Mouse (Mus musculus): ENCODE measurements around the gene Nhlh1. TPM values are rescaled to one million over a fixed set of nuclear protein-coding genes. Genes with fewer than 3 reads are reported as not detected.

Gene Nhlh1
- total and polyA plus RNA-seq, 3 experiments: 0.02 TPM; not detected in 2

GRCm38 (mm10) chr1:172007761-172008160 lies 49.6 kb downstream of the Nhlh1 start:
- Histone ChIP-seq H3K27me3 (ENCODE audit: insufficient read depth, low read length) (no peaks in the 10 kb centered on the region; the same call in 1 of the 2 replicates), H3K4me1 (ENCODE audit: insufficient read depth, low read depth, low read length) (no peaks in the 10 kb centered on the region), H3K36me3 (replicated peaks) (no peaks in the 10 kb centered on the region), H3K9me3 (replicated peaks) (peaks cover 13% of the 10 kb centered on the region), H3K4me3 (ENCODE audit: low read depth, low read length) (no peak overlapping the region)
- ATAC-seq (ENCODE audit: extremely low read depth, insufficient number of reproducible peaks, low FRiP score, poor library complexity, severe bottlenecking) (no peak), DNase-seq (ENCODE audit: low spot score) (no peak)
- TF ChIP-seq GATA2 (IDR thresholded peaks at IDR 0.05; ENCODE audit: borderline replicate concordance, low read depth, low read length): no peak
- no peak for TF ChIP-seq POLR2AphosphoS5 (IDR thresholded peaks at IDR 0.05; ENCODE audit: insufficient replicate concordance, low read depth, low read length)
- no peak for TF ChIP-seq CTCF (IDR thresholded peaks at IDR 0.05; ENCODE audit: low read depth, low read length)
- no peak for TF ChIP-seq GATA1 (IDR thresholded peaks at IDR 0.05; ENCODE audit: borderline replicate concordance, low read length)
- TF ChIP-seq TAL1 (conservative IDR thresholded peaks at IDR 0.05; ENCODE audit: low read depth, low read length): no peak

Other genes starting within 250 kb of the Nhlh1 start
- 6.7 TPM in 1 of 2 replicates, not detected in the other for gene Cd84, start 217.9 kb downstream of the Nhlh1 start, total RNA-seq (2014; fragmentation: Nextera tagmentation)
- 0.06 and 0.22 TPM in 2 replicates for gene Cd84, start 217.9 kb downstream of the Nhlh1 start, total RNA-seq (2017)
- gene Cd84, start 217.9 kb downstream of the Nhlh1 start, polyA plus RNA-seq (2012): not detected in 2 replicates
- not detected in 2 replicates for gene Gm10521, start 161.9 kb downstream of the Nhlh1 start, total RNA-seq (2014; fragmentation: Nextera tagmentation)
- 0.12 TPM in 1 of 2 replicates, not detected in the other for gene Gm10521, start 161.9 kb downstream of the Nhlh1 start, total RNA-seq (2017)
- gene Gm10521, start 161.9 kb downstream of the Nhlh1 start, polyA plus RNA-seq (2012): not detected in 2 replicates
- gene Slamf6, start 140.1 kb downstream of the Nhlh1 start, total RNA-seq (2014; fragmentation: Nextera tagmentation): not detected in 2 replicates
- gene Slamf6, start 140.1 kb downstream of the Nhlh1 start, total RNA-seq (2017): 0.12 and 0.44 TPM in 2 replicates
- not detected in 2 replicates for gene Slamf6, start 140.1 kb downstream of the Nhlh1 start, polyA plus RNA-seq (2012)
- not detected in 2 replicates for gene Vangl2, start 29.1 kb downstream of the Nhlh1 start, total RNA-seq (2014; fragmentation: Nextera tagmentation)
- under 0.01 and 0.05 TPM in 2 replicates for gene Vangl2, start 29.1 kb downstream of the Nhlh1 start, total RNA-seq (2017)
- not detected in 2 replicates for gene Vangl2, start 29.1 kb downstream of the Nhlh1 start, polyA plus RNA-seq (2012)
- 302 and 320 TPM in 2 replicates for gene Copa, start 25.0 kb upstream of the Nhlh1 start, total RNA-seq (2014; fragmentation: Nextera tagmentation)
- 153 and 166 TPM in 2 replicates for gene Copa, start 25.0 kb upstream of the Nhlh1 start, total RNA-seq (2017)
- 39.4 and 50.6 TPM in 2 replicates for gene Copa, start 25.0 kb upstream of the Nhlh1 start, polyA plus RNA-seq (2012)
- gene Ncstn, start 25.2 kb upstream of the Nhlh1 start, total RNA-seq (2014; fragmentation: Nextera tagmentation): 79.3 and 86.3 TPM in 2 replicates
- gene Ncstn, start 25.2 kb upstream of the Nhlh1 start, total RNA-seq (2017): 29.7 and 33.4 TPM in 2 replicates
- 6.8 and 7.6 TPM in 2 replicates for gene Ncstn, start 25.2 kb upstream of the Nhlh1 start, polyA plus RNA-seq (2012)
- gene Pex19, start 69.2 kb upstream of the Nhlh1 start, total RNA-seq (2014; fragmentation: Nextera tagmentation): 47.6 and 55.4 TPM in 2 replicates
- 51.8 and 54.2 TPM in 2 replicates for gene Pex19, start 69.2 kb upstream of the Nhlh1 start, total RNA-seq (2017)
- gene Pex19, start 69.2 kb upstream of the Nhlh1 start, polyA plus RNA-seq (2012): 12.5 and 24.9 TPM in 2 replicates
- gene Dcaf8, start 90.5 kb upstream of the Nhlh1 start, total RNA-seq (2014; fragmentation: Nextera tagmentation): 82.2 and 116 TPM in 2 replicates
- 120 and 124 TPM in 2 replicates for gene Dcaf8, start 90.5 kb upstream of the Nhlh1 start, total RNA-seq (2017)
- gene Dcaf8, start 90.5 kb upstream of the Nhlh1 start, polyA plus RNA-seq (2012): 47.8 and 60.1 TPM in 2 replicates
- gene Pea15a, start 149.2 kb upstream of the Nhlh1 start, total RNA-seq (2014; fragmentation: Nextera tagmentation): 5.9 and 7.4 TPM in 2 replicates
- gene Pea15a, start 149.2 kb upstream of the Nhlh1 start, total RNA-seq (2017): 9.4 and 10.4 TPM in 2 replicates
- 3.2 and 4.0 TPM in 2 replicates for gene Pea15a, start 149.2 kb upstream of the Nhlh1 start, polyA plus RNA-seq (2012)
- gene Casq1, start 162.3 kb upstream of the Nhlh1 start, total RNA-seq (2014; fragmentation: Nextera tagmentation): not detected in 2 replicates
- 0.12 TPM in 1 of 2 replicates, not detected in the other for gene Casq1, start 162.3 kb upstream of the Nhlh1 start, total RNA-seq (2017)
- gene Casq1, start 162.3 kb upstream of the Nhlh1 start, polyA plus RNA-seq (2012): not detected in 2 replicates
- not detected in 2 replicates for gene Atp1a4, start 200.8 kb upstream of the Nhlh1 start, total RNA-seq (2014; fragmentation: Nextera tagmentation)
- 0.05 TPM in 1 of 2 replicates, not detected in the other for gene Atp1a4, start 200.8 kb upstream of the Nhlh1 start, total RNA-seq (2017)
- gene Atp1a4, start 200.8 kb upstream of the Nhlh1 start, polyA plus RNA-seq (2012): not detected in 2 replicates
- 19.9 and 33.3 TPM in 2 replicates for gene Igsf8, start 204.1 kb upstream of the Nhlh1 start, total RNA-seq (2014; fragmentation: Nextera tagmentation)
- 13.1 and 14.8 TPM in 2 replicates for gene Igsf8, start 204.1 kb upstream of the Nhlh1 start, total RNA-seq (2017)
- 69.3 and 71.4 TPM in 2 replicates for gene Igsf8, start 204.1 kb upstream of the Nhlh1 start, polyA plus RNA-seq (2012)
- gene Atp1a2, start 240.5 kb upstream of the Nhlh1 start, total RNA-seq (2014; fragmentation: Nextera tagmentation): not detected in 2 replicates
- under 0.01 and 0.05 TPM in 2 replicates for gene Atp1a2, start 240.5 kb upstream of the Nhlh1 start, total RNA-seq (2017)
- not detected in 2 replicates for gene Atp1a2, start 240.5 kb upstream of the Nhlh1 start, polyA plus RNA-seq (2012)

Data from G1E (cell line).